Mouse (Mus musculus) forebrain, embryonic 14.5 days (tissue): ENCODE results near the gene Prr29. TPM values are rescaled to one million over a fixed set of nuclear protein-coding genes. Genes with fewer than 3 reads are reported as not detected.

ENCODE experiments used
- ATAC-seq: fragments of 200-750 bp; cut with Nextera tagmentation; 2 replicates; pipeline ENCODE4 v1.8.0; 2017; ENCODE audit warnings: mild to moderate bottlenecking, moderate library complexity
- DNase-seq: peaks from one replicate; pipeline ENCODE4 v3.0.0-alpha.2; 2015; ENCODE audit warnings: low spot score
- H3K27ac ChIP-seq: fragments of 300-500 bp; sonication (generic); 2 replicates; pipeline ENCODE4 v1.5.1; 2014; ENCODE audit warnings: low read depth, mild to moderate bottlenecking, control low read depth, low read length, moderate library complexity
- H3K27me3 ChIP-seq: fragments of 300-500 bp; sonication (generic); replicated peaks from 2 replicates; pipeline ENCODE4 v1.6.1; 2014; ENCODE audit warnings: low read length, control low read depth, mixed read lengths; ENCODE audit not compliant: control insufficient read depth, insufficient read depth
- H3K36me3 ChIP-seq: fragments of 300-500 bp; sonication (generic); 2 replicates; pipeline ENCODE4 v1.6.1; 2014; ENCODE audit warnings: low read length, control low read depth; ENCODE audit not compliant: control insufficient read depth, insufficient read depth
- H3K4me1 ChIP-seq: fragments of 300-500 bp; sonication (generic); 2 replicates; pipeline ENCODE4 v1.6.1; 2014; ENCODE audit warnings: antibody characterized with exemption, low read length, control low read depth; ENCODE audit not compliant: control insufficient read depth, insufficient read depth
- H3K4me2 ChIP-seq: fragments of 300-500 bp; sonication (generic); 2 replicates; pipeline ENCODE4 v1.6.1; 2014; ENCODE audit warnings: mild to moderate bottlenecking, control low read depth, low read length
- H3K4me3 ChIP-seq: fragments of 300-500 bp; sonication (generic); 2 replicates; pipeline ENCODE4 v1.5.1; 2014; ENCODE audit warnings: low read depth, low read length, control low read depth
- H3K9ac ChIP-seq: fragments of 300-500 bp; sonication (generic); 2 replicates; pipeline ENCODE4 v1.6.1; 2014; ENCODE audit warnings: mild to moderate bottlenecking, low read length, control low read depth, moderate library complexity
- H3K9me3 ChIP-seq: fragments of 300-500 bp; sonication (generic); replicated peaks from 2 replicates; pipeline ENCODE4 v1.6.1; 2016; ENCODE audit warnings: low read length, control low read depth, mixed read lengths; ENCODE audit not compliant: control insufficient read depth
- WGBS: fragments of 180-500 bp; shearing (Covaris S2); extraction: QIAGEN DNeasy Blood & Tissue Kit; methylation state at CpG from one replicate; pipeline ENCODE4 v1.1.7; 2014; 5-methylcytosine and 5-hydroxymethylcytosine counted together
- polyA plus RNA-seq: library from polyadenylated mRNA; unstranded; fragments of >200 nt; fragmentation: Nextera tagmentation; extraction: Ambion mirVana; gene quantifications from 2 replicates; pipeline ENCODE4 v1.2.1, GENCODE M21; 2014

The Prr29 gene
- polyA plus RNA-seq, 1 experiment from 2014 or later, result not detected

GRCm38 (mm10) chr11:106350853-106351252, 14.4 kb upstream of the Prr29 start:
- H3K27ac ChIP-seq, result no peak overlapping the region
- H3K4me2 ChIP-seq, result no peak overlapping the region
- no peak overlapping the region for H3K4me3 ChIP-seq
- no peaks in the 10 kb centered on the region for H3K9me3 ChIP-seq
- H3K4me1 ChIP-seq, result no peaks in the 10 kb centered on the region
- no peaks in the 10 kb centered on the region for H3K36me3 ChIP-seq
- no peak overlapping the region for H3K9ac ChIP-seq
- ATAC-seq, result no peak
- DNase-seq, result no peak
- H3K27me3 ChIP-seq, result no peaks in the 10 kb centered on the region
- 62% methylated on average over 5 of the region's 5 CpGs for WGBS

GRCm38 (mm10) chr11:106351253-106351652, 14.0 kb upstream of the Prr29 start:
- no peak overlapping the region for H3K4me3 ChIP-seq
- DNase-seq, result no peak
- ATAC-seq, result no peak
- H3K4me1 ChIP-seq, result no peaks in the 10 kb centered on the region
- H3K4me2 ChIP-seq, result no peak overlapping the region
- no peaks in the 10 kb centered on the region for H3K27me3 ChIP-seq
- no peaks in the 10 kb centered on the region for H3K36me3 ChIP-seq
- no peak overlapping the region for H3K9ac ChIP-seq
- no peak overlapping the region for H3K27ac ChIP-seq
- no peaks in the 10 kb centered on the region for H3K9me3 ChIP-seq
- WGBS, result 58% methylated on average over 3 of the region's 3 CpGs

GRCm38 (mm10) chr11:106351941-106352340, 13.3 kb upstream of the Prr29 start:
- WGBS, result 80% methylated on average over 4 of the region's 4 CpGs
- Histone ChIP-seq H3K4me1 (no peaks in the 10 kb centered on the region), H3K4me2 (no peak overlapping the region), H3K27ac (no peak overlapping the region), H3K36me3 (no peaks in the 10 kb centered on the region), H3K9ac (no peak overlapping the region), H3K9me3 (no peaks in the 10 kb centered on the region), H3K4me3 (no peak overlapping the region), H3K27me3 (no peaks in the 10 kb centered on the region)
- ATAC-seq (no peak), DNase-seq (no peak)

- WGBS, result 89% methylated on average over 12 of the region's 12 CpGs
Observed at GRCm38 (mm10) chr11:106353188-106353587, 12.1 kb upstream of the Prr29 start, which contains the start of gene Scn4a. Gene Scn4a, minus strand, starts transcription at chr11:106353288.

GRCm38 (mm10) chr11:106354181-106354580, 11.1 kb upstream of the Prr29 start:
- 54% methylated on average over 1 of the region's 1 CpGs for WGBS

More at GRCm38 (mm10) chr11:106353188-106353587, 12.1 kb upstream of the Prr29 start, which contains the start of gene Scn4a:
- Histone ChIP-seq H3K4me1 (no peaks in the 10 kb centered on the region), H3K4me2 (no peak within 1 kb of the TSS), H3K27ac (no peak within 1 kb of the TSS), H3K9me3 (no peaks in the 10 kb centered on the region), H3K9ac (no peak within 1 kb of the TSS), H3K27me3 (no peaks in the 10 kb centered on the region), H3K36me3 (no peaks in the 10 kb centered on the region), H3K4me3 (no peak within 1 kb of the TSS)
- DNase-seq (no peak), ATAC-seq (no peak)

GRCm38 (mm10) chr11:106355382-106356128, 9.7 kb upstream of the Prr29 start:
- no peak overlapping the region for H3K9ac ChIP-seq
- no peaks in the 10 kb centered on the region for H3K36me3 ChIP-seq
- no peak overlapping the region for H3K27ac ChIP-seq
- no peak overlapping the region for H3K4me2 ChIP-seq
- H3K4me1 ChIP-seq, result no peaks in the 10 kb centered on the region
- no peaks in the 10 kb centered on the region for H3K9me3 ChIP-seq
- H3K4me3 ChIP-seq, result no peak overlapping the region
- H3K27me3 ChIP-seq, result no peaks in the 10 kb centered on the region
- ATAC-seq (no peak), DNase-seq (no peak)
- 79% methylated on average over 19 of the region's 19 CpGs for WGBS

More at GRCm38 (mm10) chr11:106354181-106354580, 11.1 kb upstream of the Prr29 start:
- Histone ChIP-seq H3K36me3 (no peaks in the 10 kb centered on the region), H3K4me2 (no peak overlapping the region), H3K27me3 (no peaks in the 10 kb centered on the region), H3K9me3 (no peaks in the 10 kb centered on the region), H3K4me3 (no peak overlapping the region), H3K4me1 (no peaks in the 10 kb centered on the region), H3K9ac (no peak overlapping the region), H3K27ac (no peak overlapping the region)
- ATAC-seq (no peak), DNase-seq (no peak)

GRCm38 (mm10) chr11:106359350-106359749, 5.9 kb upstream of the Prr29 start:
- Histone ChIP-seq H3K27me3 (no peaks in the 10 kb centered on the region), H3K36me3 (no peaks in the 10 kb centered on the region), H3K4me1 (no peaks in the 10 kb centered on the region), H3K4me3 (no peak overlapping the region), H3K4me2 (no peak overlapping the region), H3K9me3 (no peaks in the 10 kb centered on the region), H3K9ac (no peak overlapping the region), H3K27ac (no peak overlapping the region)
- ATAC-seq (no peak), DNase-seq (peak; percentile 22)
- 21% methylated on average over 5 of the region's 5 CpGs for WGBS

- Histone ChIP-seq H3K4me3 (no peak overlapping the region), H3K4me2 (no peak overlapping the region), H3K9me3 (no peaks in the 10 kb centered on the region), H3K36me3 (no peaks in the 10 kb centered on the region), H3K9ac (no peak overlapping the region), H3K27me3 (no peaks in the 10 kb centered on the region), H3K27ac (no peak overlapping the region), H3K4me1 (peaks cover 3% of the 10 kb centered on the region; the same call in 1 of the 2 replicates)
- DNase-seq (peak; percentile 8), ATAC-seq (no peak)
- 8% methylated on average over 11 of the region's 11 CpGs for WGBS
Observed at GRCm38 (mm10) chr11:106364712-106365111, 560 bp upstream of the Prr29 start.

GRCm38 (mm10) chr11:106366316-106366715, 1.0 kb downstream of the Prr29 start:
- peaks cover 3% of the 10 kb centered on the region; the same call in 1 of the 2 replicates for H3K4me1 ChIP-seq
- no peak overlapping the region for H3K27ac ChIP-seq
- H3K9ac ChIP-seq, result no peak overlapping the region
- H3K9me3 ChIP-seq, result no peaks in the 10 kb centered on the region
- H3K4me2 ChIP-seq, result no peak overlapping the region
- H3K4me3 ChIP-seq, result no peak overlapping the region
- no peaks in the 10 kb centered on the region for H3K36me3 ChIP-seq
- no peaks in the 10 kb centered on the region for H3K27me3 ChIP-seq
- peak; percentile 76 for DNase-seq
- WGBS, result 11% methylated on average over 3 of the region's 3 CpGs
- 0 out of 2 replicates have a peak, but pooled peaks have one; percentile 23 for ATAC-seq
